Mouse (Mus musculus): ENCODE results near the gene Plk1. TPM values are rescaled to one million over a fixed set of nuclear protein-coding genes. Genes with fewer than 3 reads are reported as not detected.
A peak's percentile ranks its signal among the peaks of the same experiment; 100 is the strongest.

The Plk1 gene
- polyA plus RNA-seq, 1 experiment from 2014 or later = 108 TPM

GRCm38 (mm10) chr7:122171613-122172012 lies 12.4 kb downstream of the Plk1 start:
- Histone ChIP-seq H3K4me1 (replicated peaks; ENCODE audit: control insufficient read depth, insufficient read depth, low read length) (no peaks in the 10 kb centered on the region), H3K4me3 (ENCODE audit: low read depth, low read length) (no peak overlapping the region), H3K4me2 (ENCODE audit: low read length) (no peak overlapping the region), H3K36me3 (ENCODE audit: control insufficient read depth, insufficient read depth, low read length) (peaks cover 41% of the 10 kb centered on the region), H3K27me3 (replicated peaks; ENCODE audit: control insufficient read depth, insufficient read depth, low read length) (no peaks in the 10 kb centered on the region), H3K27ac (ENCODE audit: low read depth) (no peak overlapping the region), H3K9me3 (ENCODE audit: control insufficient read depth, low read length) (no peaks in the 10 kb centered on the region), H3K9ac (ENCODE audit: low read length) (no peak overlapping the region)
- WGBS = 67% methylated on average over 10 of the region's 10 CpGs
- ATAC-seq (replicated peaks; ENCODE audit: low FRiP score, low TSS enrichment, low read depth) (no peak), DNase-seq (ENCODE audit: low spot score) (no peak)

GRCm38 (mm10) chr7:122180720-122181119 lies 21.5 kb downstream of the Plk1 start:
- 91% methylated on average over 7 of the region's 7 CpGs for WGBS

GRCm38 (mm10) chr7:122184569-122184968 lies 25.3 kb downstream of the Plk1 start:
- DNase-seq (ENCODE audit: low spot score) = no peak

More at GRCm38 (mm10) chr7:122180720-122181119, 21.5 kb downstream of the Plk1 start:
- Histone ChIP-seq H3K9me3 (ENCODE audit: control insufficient read depth, low read length) (no peaks in the 10 kb centered on the region), H3K27me3 (replicated peaks; ENCODE audit: control insufficient read depth, insufficient read depth, low read length) (no peaks in the 10 kb centered on the region), H3K4me3 (ENCODE audit: low read depth, low read length) (no peak overlapping the region), H3K4me2 (ENCODE audit: low read length) (no peak overlapping the region), H3K27ac (ENCODE audit: low read depth) (no peak overlapping the region), H3K9ac (ENCODE audit: low read length) (no peak overlapping the region), H3K4me1 (replicated peaks; ENCODE audit: control insufficient read depth, insufficient read depth, low read length) (no peaks in the 10 kb centered on the region), H3K36me3 (ENCODE audit: control insufficient read depth, insufficient read depth, low read length) (no peaks in the 10 kb centered on the region)
- DNase-seq (ENCODE audit: low spot score) = no peak
- no peak for ATAC-seq (replicated peaks; ENCODE audit: low FRiP score, low TSS enrichment, low read depth)

GRCm38 (mm10) chr7:122186043-122186442 lies 26.8 kb downstream of the Plk1 start, which contains the start of gene Ern2:
Gene Ern2 (minus strand): TSS chr7:122186207.
- Histone ChIP-seq H3K27me3 (replicated peaks; ENCODE audit: control insufficient read depth, insufficient read depth, low read length) (no peaks in the 10 kb centered on the region), H3K4me1 (replicated peaks; ENCODE audit: control insufficient read depth, insufficient read depth, low read length) (no peaks in the 10 kb centered on the region), H3K9ac (ENCODE audit: low read length) (no peak within 1 kb of the TSS), H3K36me3 (ENCODE audit: control insufficient read depth, insufficient read depth, low read length) (no peaks in the 10 kb centered on the region), H3K27ac (ENCODE audit: low read depth) (no peak within 1 kb of the TSS), H3K4me3 (ENCODE audit: low read depth, low read length) (no peak within 1 kb of the TSS), H3K4me2 (ENCODE audit: low read length) (peak within 1 kb of the TSS; percentile 6; the same call in 1 of the 2 replicates), H3K9me3 (ENCODE audit: control insufficient read depth, low read length) (no peaks in the 10 kb centered on the region)
- ATAC-seq (replicated peaks; ENCODE audit: low FRiP score, low TSS enrichment, low read depth) (no peak), DNase-seq (ENCODE audit: low spot score) (no peak)
- 9% methylated on average over 17 of the region's 17 CpGs for WGBS

More at GRCm38 (mm10) chr7:122184569-122184968, 25.3 kb downstream of the Plk1 start:
- Histone ChIP-seq H3K36me3 (ENCODE audit: control insufficient read depth, insufficient read depth, low read length) (no peaks in the 10 kb centered on the region), H3K27ac (ENCODE audit: low read depth) (no peak overlapping the region), H3K4me1 (replicated peaks; ENCODE audit: control insufficient read depth, insufficient read depth, low read length) (no peaks in the 10 kb centered on the region), H3K27me3 (replicated peaks; ENCODE audit: control insufficient read depth, insufficient read depth, low read length) (no peaks in the 10 kb centered on the region), H3K9ac (ENCODE audit: low read length) (no peak overlapping the region), H3K4me2 (ENCODE audit: low read length) (no peak overlapping the region), H3K9me3 (ENCODE audit: control insufficient read depth, low read length) (no peaks in the 10 kb centered on the region), H3K4me3 (ENCODE audit: low read depth, low read length) (no peak overlapping the region)
- WGBS = 61% methylated on average over 5 of the region's 5 CpGs
- no peak for ATAC-seq (replicated peaks; ENCODE audit: low FRiP score, low TSS enrichment, low read depth)

- Histone ChIP-seq H3K4me1 (replicated peaks; ENCODE audit: control insufficient read depth, insufficient read depth, low read length) (no peaks in the 10 kb centered on the region), H3K27me3 (replicated peaks; ENCODE audit: control insufficient read depth, insufficient read depth, low read length) (no peaks in the 10 kb centered on the region), H3K9me3 (ENCODE audit: control insufficient read depth, low read length) (0 out of 2 replicates have a peak, but pooled peaks cover 2% of the 10 kb centered on the region), H3K4me2 (ENCODE audit: low read length) (no peak overlapping the region), H3K4me3 (ENCODE audit: low read depth, low read length) (no peak overlapping the region), H3K9ac (ENCODE audit: low read length) (no peak overlapping the region), H3K36me3 (ENCODE audit: control insufficient read depth, insufficient read depth, low read length) (no peaks in the 10 kb centered on the region), H3K27ac (ENCODE audit: low read depth) (no peak overlapping the region)
- WGBS = 27% methylated on average over 7 of the region's 7 CpGs
- ATAC-seq (replicated peaks; ENCODE audit: low FRiP score, low TSS enrichment, low read depth) = no peak
- peak; percentile 90 for DNase-seq (ENCODE audit: low spot score)
Measured at GRCm38 (mm10) chr7:122189484-122189883, 30.2 kb downstream of the Plk1 start.

- Histone ChIP-seq H3K4me1 (replicated peaks; ENCODE audit: control insufficient read depth, insufficient read depth, low read length) (no peaks in the 10 kb centered on the region), H3K27me3 (replicated peaks; ENCODE audit: control insufficient read depth, insufficient read depth, low read length) (no peaks in the 10 kb centered on the region), H3K9ac (ENCODE audit: low read length) (no peak overlapping the region), H3K9me3 (ENCODE audit: control insufficient read depth, low read length) (0 out of 2 replicates have a peak, but pooled peaks cover 5% of the 10 kb centered on the region), H3K27ac (ENCODE audit: low read depth) (no peak overlapping the region), H3K36me3 (ENCODE audit: control insufficient read depth, insufficient read depth, low read length) (no peaks in the 10 kb centered on the region), H3K4me3 (ENCODE audit: low read depth, low read length) (no peak overlapping the region), H3K4me2 (ENCODE audit: low read length) (no peak overlapping the region)
- no peak for DNase-seq (ENCODE audit: low spot score)
- 61% methylated on average over 10 of the region's 10 CpGs for WGBS
- ATAC-seq (replicated peaks; ENCODE audit: low FRiP score, low TSS enrichment, low read depth) = no peak
Measured at GRCm38 (mm10) chr7:122191097-122191496, 31.9 kb downstream of the Plk1 start.

GRCm38 (mm10) chr7:122193919-122194318 lies 34.7 kb downstream of the Plk1 start:
- Histone ChIP-seq H3K4me2 (ENCODE audit: low read length) (no peak overlapping the region), H3K9ac (ENCODE audit: low read length) (no peak overlapping the region), H3K36me3 (ENCODE audit: control insufficient read depth, insufficient read depth, low read length) (no peaks in the 10 kb centered on the region), H3K9me3 (ENCODE audit: control insufficient read depth, low read length) (0 out of 2 replicates have a peak, but pooled peaks cover 5% of the 10 kb centered on the region), H3K4me1 (replicated peaks; ENCODE audit: control insufficient read depth, insufficient read depth, low read length) (no peaks in the 10 kb centered on the region), H3K27ac (ENCODE audit: low read depth) (no peak overlapping the region), H3K4me3 (ENCODE audit: low read depth, low read length) (no peak overlapping the region), H3K27me3 (replicated peaks; ENCODE audit: control insufficient read depth, insufficient read depth, low read length) (no peaks in the 10 kb centered on the region)
- ATAC-seq (replicated peaks; ENCODE audit: low FRiP score, low TSS enrichment, low read depth) = no peak
- no peak for DNase-seq (ENCODE audit: low spot score)

GRCm38 (mm10) chr7:122196771-122197170 lies 37.5 kb downstream of the Plk1 start:
- no peak for DNase-seq (ENCODE audit: low spot score)
- WGBS = 79% methylated on average over 9 of the region's 9 CpGs
- H3K4me3 ChIP-seq (ENCODE audit: low read depth, low read length) = no peak overlapping the region

GRCm38 (mm10) chr7:122197306-122197705 lies 38.1 kb downstream of the Plk1 start:
- no peaks in the 10 kb centered on the region for H3K27me3 ChIP-seq (replicated peaks; ENCODE audit: control insufficient read depth, insufficient read depth, low read length)
- DNase-seq (ENCODE audit: low spot score) (peak; percentile 68), ATAC-seq (replicated peaks; ENCODE audit: low FRiP score, low TSS enrichment, low read depth) (no peak)
- no peaks in the 10 kb centered on the region for H3K4me1 ChIP-seq (replicated peaks; ENCODE audit: control insufficient read depth, insufficient read depth, low read length)
- H3K36me3 ChIP-seq (ENCODE audit: control insufficient read depth, insufficient read depth, low read length) = no peaks in the 10 kb centered on the region
- no peak overlapping the region for H3K4me3 ChIP-seq (ENCODE audit: low read depth, low read length)
- 0 out of 2 replicates have a peak, but pooled peaks cover 5% of the 10 kb centered on the region for H3K9me3 ChIP-seq (ENCODE audit: control insufficient read depth, low read length)
- H3K4me2 ChIP-seq (ENCODE audit: low read length) = no peak overlapping the region
- WGBS = 31% methylated on average over 4 of the region's 4 CpGs
- H3K27ac ChIP-seq (ENCODE audit: low read depth) = no peak overlapping the region
- H3K9ac ChIP-seq (ENCODE audit: low read length) = no peak overlapping the region

More at GRCm38 (mm10) chr7:122196771-122197170, 37.5 kb downstream of the Plk1 start:
- H3K9ac ChIP-seq (ENCODE audit: low read length) = no peak overlapping the region
- ATAC-seq (replicated peaks; ENCODE audit: low FRiP score, low TSS enrichment, low read depth) = no peak
- no peaks in the 10 kb centered on the region for H3K4me1 ChIP-seq (replicated peaks; ENCODE audit: control insufficient read depth, insufficient read depth, low read length)
- 0 out of 2 replicates have a peak, but pooled peaks cover 5% of the 10 kb centered on the region for H3K9me3 ChIP-seq (ENCODE audit: control insufficient read depth, low read length)
- H3K27ac ChIP-seq (ENCODE audit: low read depth) = no peak overlapping the region
- H3K4me2 ChIP-seq (ENCODE audit: low read length) = no peak overlapping the region
- no peaks in the 10 kb centered on the region for H3K27me3 ChIP-seq (replicated peaks; ENCODE audit: control insufficient read depth, insufficient read depth, low read length)
- no peaks in the 10 kb centered on the region for H3K36me3 ChIP-seq (ENCODE audit: control insufficient read depth, insufficient read depth, low read length)
